Mouse (Mus musculus) ES-CJ7 (cell line): ENCODE data around the gene Thegl.

Experiments
- DNase-seq: peaks from one replicate; pipeline ENCODE4 v3.0.0; 2011; ENCODE audit warnings: low read depth, low spot score

The Thegl gene

DNA sequence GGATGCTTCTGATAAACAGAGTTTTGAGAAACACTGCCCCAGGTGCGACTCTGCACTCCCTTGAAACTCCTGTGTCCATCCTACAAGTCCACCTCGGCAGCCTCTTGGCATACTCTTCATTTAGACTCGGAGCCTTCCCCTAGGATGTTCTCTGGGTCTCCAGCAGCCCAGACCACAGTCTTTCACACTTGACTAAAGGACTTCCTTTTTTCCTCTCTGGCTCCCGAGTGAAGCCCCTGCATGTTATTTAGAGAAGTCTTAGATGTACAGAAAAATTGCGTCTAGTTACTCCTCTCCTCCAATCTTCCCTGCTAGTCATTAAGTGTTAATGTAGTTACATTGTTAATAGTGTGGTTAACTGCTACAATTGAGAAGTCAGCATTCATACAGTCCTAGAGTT is 28.5 kb downstream of the Thegl start:
- no peak for DNase-seq

DNA sequence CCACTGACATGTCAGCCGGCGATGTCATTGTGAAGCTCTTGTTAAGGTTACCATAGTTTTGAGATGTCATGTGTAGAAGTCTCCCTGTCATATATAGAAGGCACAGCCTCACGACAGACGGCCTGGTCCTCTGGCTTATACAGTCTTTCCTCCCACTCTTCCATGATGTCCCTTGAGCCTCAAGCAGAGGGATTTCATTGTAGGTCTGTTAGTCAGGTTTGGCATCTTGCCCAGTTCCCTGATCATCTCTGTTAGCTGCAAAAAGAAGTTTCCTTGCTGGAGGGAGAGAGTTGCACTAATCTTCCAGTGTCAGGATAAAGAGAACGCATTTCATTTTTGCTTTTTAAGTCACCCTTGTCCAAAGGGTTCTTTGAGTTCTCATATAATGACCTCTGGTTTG is 36.8 kb downstream of the Thegl start:
- no peak for DNase-seq

DNA sequence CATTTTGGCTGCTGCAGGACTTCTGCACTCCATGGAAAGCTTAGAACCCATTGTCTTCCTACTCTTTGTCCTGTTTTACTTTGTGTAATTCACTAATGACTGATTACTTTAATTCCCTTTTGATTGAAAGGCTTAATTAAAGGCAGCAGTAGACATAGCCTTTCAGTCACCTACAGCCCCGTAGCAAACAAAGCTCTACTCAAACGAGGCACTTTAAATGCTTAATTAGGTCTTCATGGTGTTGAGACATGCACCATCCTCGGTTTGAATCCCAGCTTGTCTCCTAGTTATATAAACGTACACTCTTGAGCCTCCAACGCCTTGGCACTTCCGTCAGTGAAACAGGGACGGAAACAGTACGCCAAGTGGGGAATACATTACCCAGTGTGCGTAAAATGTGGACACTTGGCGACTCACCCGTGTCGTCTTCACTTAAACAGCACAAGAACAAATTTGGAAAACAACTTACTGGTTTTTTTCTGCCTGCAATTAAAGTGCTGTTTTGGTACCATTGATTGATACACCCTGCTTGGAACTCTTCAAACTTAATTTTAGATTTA is 41.1 kb downstream of the Thegl start:
- no peak for DNase-seq

DNA sequence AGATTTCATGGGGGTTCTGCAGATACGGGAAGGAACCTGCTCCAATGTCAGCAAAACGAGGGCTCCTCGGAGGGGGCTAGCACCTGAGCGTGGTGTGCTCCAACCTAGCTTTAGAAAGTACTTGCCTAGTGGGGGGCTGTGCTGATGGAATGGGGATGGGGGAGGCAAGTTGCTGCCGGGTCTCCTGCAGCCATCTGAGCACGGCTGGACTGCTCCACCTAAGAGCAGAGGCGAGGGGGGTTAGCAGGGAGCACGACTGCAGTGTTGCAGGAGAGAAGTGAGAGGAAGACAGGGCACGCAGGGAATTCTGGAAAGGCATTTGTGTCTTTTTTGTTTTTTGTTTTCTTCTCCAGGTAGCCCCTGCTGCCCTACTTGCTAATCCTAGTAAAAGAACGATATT is 44.5 kb downstream of the Thegl start:
- no peak for DNase-seq

DNA sequence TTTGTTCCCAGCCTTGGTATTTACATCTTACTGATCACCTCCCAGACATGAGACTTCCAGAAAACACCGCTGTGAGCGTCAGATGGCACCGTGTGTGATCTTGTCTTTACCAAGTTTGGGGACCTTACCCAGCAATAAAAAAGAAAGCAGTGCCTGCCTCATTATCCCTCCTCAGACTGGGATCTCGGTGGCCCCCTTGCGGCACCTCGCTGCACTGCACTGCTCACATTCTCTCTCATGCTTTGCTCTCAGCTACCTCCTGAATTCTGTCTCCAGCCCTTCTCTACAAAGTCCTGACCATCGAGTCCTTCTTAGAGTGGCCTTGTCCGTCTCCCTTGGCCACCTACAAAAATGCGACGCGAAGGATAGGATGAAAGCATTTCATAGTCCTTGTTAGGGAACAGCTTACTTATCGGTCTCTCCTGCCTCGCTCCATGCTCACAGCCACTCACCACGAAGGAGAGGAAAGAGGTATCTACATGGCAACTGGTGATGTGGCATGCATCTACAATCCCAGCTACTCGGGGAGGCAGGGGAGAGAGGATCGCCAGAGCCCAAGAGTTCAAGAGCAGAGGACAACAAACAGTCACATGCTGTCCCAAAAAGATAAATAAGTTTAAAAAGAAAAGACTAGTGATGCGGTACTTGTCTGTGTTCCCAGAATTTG is 45.7 kb downstream of the Thegl start:
- DNase-seq, result peak; percentile 74

DNA sequence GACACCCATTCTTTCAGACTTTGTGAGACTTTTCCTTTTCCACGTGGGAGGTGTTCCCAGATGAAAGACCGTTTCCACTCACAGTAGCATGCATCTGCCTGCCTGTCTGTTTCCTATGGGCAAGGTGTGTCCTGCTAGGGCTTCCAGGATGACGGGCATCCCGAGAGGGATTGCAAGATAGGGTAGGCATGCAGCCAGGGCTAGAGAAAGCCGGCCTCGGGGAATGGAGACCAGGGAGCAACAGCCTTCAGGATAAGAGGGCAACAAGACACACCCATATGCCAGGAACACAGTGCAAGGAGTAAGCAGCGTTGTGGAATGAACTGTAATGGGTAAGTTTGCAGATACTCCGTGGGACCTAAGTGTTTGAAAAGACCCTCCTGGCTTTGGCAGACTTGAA is 51.5 kb downstream of the Thegl start:
- DNase-seq, result no peak

DNA sequence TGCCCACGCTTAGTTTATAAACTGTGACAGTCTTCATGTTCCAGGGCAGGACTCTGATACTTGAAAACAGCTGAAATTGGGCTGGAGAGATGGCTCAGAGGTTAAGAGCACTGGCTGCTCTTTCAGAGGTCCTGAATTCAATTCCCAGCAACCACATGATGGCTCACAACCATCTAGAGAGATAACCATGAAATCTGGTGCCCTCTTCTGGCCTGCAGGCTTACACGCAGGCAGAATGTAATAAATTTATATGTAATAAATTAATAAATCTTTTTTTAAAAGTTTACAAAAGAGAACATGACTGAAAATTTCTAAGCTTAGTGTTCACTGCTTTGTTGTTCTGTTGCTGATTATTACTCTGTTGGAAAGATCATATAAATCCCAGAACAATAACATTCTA is 55.2 kb downstream of the Thegl start:
- no peak for DNase-seq

DNA sequence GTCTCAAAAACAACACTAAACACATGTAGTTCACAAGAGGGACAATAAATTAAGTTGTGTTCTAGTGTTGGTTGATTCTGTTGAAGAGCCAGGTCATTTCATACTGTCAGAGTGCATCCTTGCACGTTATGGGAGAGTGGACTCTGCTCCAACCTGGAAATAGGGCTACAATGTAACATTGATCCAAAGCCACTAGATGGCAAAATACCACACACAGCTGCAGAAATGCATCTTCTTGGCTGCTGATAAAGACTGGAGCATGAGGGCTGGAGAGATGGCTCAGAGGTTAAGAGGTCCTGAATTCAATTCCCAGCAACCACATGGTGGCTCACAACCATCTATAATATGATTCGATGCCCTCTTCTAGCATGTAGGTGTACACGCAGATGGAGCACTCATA is 55.8 kb downstream of the Thegl start:
- DNase-seq, result peak; percentile 26

DNA sequence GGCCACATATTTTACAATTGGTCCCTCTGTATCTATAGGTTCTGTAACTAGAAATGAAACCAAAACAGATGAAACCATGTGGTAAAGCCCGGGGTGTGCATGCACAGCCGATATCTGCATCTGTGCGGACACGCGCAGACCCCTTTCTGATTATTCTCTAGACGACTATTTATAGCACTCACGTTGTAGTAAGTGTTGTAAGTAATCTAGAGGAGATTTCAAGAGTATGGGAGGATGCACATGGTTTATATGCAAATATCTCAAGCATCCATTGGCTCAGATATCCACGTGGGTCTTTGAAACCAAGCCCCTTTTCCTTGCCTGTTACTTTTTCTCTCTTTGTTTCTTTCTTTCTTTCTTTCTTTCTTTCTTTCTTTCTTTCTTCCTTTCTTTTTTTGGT is 58.0 kb downstream of the Thegl start:
- no peak for DNase-seq

DNA sequence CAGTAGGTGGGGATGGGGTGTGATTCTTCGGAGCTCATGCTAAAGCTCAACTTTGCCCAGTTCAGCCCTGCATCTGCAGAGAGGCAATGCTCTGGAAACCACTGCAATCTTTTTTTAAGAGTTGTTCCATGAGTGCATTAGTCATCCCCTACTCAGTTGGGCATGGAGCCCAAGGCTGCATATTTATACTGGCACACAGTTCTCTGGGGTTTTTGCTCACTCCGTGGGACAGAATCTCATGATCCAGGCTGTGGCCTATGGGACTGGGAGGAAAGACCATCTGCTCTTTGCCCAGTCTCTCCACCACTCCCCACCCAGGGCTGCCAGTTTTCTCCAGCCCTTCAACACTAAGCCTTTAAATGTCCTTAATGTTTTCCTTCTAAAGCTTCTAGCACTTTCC is 59.1 kb downstream of the Thegl start:
- DNase-seq, result no peak

DNA sequence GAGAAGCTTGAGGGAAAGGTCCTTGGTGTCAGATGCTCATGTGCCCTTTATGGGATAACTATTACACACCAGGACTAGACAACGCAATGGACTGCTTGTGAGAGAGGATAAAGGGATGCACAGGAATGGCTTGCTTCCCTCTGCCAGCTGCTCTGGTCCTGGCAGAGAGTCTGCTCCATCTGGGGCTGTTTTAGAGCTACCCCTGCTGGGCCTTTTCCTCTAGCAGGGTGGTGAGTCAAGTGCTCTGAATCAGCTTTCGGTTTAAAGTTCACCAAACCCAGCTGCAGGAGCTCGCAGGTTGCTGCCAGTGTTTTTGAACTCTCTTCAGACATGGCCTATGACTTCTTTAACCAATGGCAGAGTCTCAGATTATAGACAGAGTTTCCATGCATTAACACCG is 60.1 kb downstream of the Thegl start:
- no peak for DNase-seq

DNA sequence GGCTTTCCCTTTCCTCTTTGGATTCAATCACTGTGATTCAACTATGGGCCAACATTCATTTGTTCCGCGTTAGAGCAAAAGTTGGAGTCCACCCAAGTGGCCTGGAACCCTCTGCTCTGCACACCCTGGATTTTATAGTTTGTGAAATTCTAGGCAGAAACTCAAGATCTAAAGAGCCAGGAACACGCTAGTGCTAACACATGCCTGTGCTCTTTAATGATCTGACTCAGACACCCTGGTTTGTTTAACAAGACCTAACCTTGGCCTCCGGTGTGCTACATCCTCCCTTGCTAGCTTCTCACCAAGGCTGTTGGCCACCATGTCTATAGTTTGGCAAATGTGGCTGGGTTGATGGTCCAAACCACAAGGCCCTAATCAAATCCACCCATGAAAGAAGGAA is 64.9 kb downstream of the Thegl start:
- no peak for DNase-seq

DNA sequence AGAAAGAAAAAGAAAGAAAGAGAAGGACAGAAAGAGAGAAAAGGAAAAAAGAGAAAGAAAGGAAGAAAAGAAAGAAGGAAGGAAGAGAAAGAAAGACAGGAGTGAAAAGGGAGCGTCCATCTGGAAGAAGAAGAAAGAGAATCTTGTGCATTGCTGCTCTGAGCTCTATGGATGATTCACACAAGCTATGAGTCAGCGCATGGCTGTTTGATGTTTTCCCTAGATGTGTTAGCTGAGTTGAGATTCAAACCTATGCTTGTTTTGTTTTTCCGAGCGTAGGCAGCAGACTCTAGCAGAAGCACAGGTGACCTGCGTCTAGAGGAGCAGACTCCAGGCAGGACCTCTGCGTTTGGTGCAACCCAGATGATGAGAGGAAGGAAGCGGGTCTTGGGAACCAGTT is 66.9 kb downstream of the Thegl start:
- DNase-seq, result no peak

DNA sequence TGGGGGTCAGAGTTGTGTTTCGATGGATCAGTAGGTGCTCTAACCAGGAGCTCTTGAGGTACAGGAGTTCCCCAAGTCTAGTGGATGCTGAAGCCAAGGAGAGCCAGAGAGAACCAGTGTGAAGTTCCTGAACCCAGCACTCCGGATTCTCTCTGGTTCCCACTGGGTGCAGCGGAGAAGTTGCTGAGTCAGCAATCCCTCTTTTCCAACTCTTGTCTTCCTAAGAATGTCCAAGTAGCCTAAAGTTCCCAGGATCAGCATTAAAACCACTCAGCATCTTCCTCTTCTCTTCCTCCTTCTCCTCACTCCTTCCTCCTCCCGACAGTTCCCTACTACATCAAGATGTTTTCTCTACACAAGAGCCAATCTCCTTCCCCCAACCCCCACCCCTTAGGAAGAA is 68.6 kb downstream of the Thegl start:
- no peak for DNase-seq

DNA sequence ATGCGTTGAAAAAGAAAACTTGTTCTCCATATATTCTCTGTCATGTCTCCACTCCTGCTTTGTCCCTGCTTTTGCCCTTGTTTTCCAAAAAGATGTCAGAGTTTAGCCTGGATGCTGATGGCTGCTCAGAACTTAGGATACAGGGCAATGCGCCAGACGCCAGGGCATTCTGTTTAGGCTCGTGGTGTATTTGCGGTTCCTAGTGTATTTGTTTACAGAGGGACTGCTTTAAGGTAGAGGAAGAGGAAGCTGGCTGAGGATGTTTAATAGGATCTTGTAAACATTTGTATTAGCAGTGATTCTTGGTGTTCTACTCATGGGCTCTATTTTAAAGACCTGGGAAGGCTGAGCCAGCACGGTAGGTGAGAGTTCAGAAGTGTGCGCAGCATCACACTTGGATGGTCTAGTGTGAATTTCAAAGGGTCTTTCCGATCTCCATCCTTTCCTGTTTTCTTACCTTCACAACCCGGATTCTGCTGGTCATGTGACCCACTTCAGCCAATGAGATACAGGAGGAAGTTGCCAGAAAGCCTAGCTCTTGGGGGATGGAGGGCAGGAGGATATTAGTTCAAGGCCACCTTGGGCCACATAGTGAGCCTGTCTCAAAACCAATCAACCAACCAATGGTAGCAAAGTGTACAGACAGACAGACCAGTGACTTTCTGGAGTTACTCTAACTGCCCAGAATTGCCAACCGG is 70.1 kb downstream of the Thegl start:
- peak; percentile 63 for DNase-seq

DNA sequence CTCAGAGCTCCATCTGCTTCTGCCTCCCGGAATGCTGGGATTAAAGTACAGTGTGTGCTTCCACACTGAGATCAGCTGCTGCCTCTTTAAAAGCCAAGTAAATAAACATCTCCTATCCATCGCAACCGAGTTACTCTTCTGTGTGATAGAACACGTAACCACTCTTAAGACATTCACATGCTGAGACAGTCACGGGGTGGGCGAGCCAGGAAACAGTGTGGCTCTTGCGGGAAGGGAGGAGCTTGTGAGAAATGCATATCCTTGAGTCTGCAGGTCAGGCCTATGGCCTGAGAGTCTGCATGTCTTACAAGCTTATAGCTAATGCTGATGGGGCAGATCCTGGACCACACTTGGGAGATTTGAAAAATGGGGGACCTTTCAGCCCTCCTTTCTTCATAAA is 70.7 kb downstream of the Thegl start:
- DNase-seq, result peak; percentile 28

DNA sequence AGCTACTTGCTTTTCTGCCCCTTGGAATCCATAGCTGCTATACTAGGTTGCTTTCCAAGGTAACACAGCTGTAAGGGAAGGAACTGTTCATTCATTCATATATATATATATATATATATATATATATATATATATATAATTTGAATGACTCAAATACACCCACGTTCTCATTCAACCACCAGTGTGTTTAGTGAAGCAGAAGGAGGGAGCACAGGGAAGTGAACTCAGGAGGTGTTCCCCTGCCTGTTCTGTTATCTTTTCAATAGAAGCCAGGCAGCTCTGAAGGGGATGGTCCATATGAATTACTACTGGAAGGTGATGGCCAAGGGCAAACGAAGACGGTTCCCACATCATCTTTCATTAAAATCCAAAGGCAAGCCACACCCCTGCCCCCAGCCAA is 71.3 kb downstream of the Thegl start:
- no peak for DNase-seq

DNA sequence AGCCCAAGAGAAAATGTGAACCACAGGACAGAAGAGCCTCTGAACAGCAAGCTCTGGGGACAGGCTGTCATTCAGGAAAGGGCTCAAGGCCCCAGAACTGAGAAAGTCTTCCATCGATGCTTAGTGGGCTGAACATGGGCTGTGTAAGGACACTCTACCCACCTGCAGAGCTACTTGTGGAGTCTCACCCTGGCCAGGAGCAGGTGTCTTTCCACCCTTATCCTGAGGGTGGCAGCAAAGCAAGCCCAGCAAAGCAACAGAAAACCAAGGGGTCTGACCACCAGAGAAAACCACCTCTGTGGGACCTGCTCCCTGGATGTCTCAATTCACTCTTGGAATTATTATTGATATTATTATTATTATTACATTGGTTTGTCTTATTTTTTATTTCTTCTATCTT is 73.5 kb downstream of the Thegl start:
- peak; percentile 71 for DNase-seq

DNA sequence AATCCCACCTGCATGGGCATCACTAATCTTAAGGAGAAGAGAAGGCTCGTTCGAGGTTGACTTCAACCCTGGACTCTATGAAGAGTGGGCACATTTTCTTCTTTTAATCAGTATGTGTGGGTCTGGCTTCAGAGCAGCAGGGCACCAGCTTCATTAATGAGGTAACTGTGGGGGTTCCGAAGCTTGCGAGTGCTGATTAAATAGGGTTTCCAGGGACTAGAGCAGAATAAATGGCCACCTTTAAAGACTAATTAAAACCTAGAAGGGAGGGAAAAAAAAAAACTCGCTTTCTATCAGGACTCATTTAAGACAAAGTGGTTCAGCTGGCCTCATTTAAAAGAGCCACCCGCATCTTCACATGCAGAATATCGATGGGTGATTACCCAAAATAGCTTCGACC is 74.1 kb downstream of the Thegl start:
- no peak for DNase-seq

DNA sequence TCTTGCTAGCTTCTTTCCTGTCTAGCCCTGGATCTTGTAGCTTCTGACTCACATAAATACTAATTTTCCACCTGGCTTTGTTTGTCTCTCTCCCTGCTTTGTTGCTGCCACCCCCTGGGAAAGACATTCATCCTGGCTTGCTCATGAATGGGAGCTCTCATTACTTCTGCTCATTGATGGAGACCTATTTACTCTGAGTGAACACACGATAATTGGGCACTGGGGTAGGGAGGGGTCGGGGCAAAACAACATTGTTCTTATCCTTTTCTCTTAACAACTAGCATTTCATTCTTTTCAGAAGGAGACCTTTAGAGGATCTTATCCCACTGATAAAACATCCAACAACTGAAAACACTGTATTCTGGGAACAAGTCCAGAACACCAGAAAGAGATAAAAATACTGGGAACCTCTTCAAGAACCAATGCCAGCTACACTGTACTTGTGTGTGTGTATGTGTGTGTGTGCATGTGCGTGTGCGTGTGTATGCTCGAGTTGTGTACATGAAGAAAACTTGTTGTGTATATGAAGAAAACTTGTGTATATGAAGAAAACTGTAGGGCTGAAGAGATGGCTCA is 74.8 kb downstream of the Thegl start:
- DNase-seq, result no peak

DNA sequence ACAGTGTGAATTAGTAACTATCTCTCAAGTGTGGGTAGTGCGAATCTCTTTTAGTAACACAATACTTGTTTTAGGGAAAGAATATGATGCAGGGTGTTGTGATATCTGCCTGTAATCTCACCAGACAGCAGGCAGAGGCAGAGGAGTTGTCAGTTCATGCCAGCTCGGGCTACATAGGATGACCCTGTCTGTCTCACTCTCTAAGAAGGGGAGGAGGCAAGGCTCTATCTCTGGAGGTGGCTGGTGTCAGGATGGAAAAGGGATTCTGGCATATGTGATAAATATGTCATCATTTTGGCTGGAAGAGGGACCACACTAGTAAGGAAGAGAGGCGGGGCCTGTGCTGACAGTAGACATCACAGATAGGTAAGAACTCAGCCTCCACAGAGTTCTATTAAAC is 76.1 kb downstream of the Thegl start:
- DNase-seq, result no peak

DNA sequence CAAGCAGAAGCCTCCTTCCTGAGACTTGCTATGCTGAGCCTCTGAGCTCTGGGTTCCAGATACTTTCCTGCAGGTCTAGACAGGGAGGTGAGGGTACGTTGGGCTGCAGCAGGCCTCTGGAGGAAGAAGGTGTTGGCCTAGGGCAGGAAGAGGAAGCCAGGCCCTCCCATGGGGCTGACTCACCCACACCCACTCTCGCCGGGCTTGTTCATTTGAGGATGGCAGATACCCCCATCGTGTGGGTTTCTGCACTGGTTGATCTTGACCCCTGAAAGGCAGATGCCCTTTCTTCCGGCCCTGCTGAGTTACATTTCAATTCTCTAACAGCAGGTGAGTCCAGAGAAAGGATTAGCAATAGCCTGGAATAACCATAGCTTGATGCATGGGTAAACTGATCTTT is 76.7 kb downstream of the Thegl start:
- no peak for DNase-seq

DNA sequence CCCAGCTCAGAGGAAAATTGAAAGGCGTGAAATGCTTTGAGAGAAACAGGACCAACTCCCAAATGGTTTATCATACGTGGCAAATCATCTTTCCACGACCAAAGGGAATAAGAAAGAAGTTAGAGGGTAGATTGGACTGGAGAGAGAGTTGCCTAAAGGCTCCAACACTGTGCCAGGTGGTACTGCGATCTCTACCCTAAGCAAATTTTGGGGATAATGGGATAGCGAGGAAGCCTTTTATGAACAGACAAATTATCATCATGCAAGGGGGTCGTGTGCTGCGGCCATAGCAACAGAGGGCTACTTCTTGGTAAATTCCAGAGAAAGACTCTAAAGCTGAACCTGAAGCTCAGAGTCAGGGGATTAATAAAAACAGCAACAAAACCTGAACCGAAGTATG is 78.1 kb downstream of the Thegl start:
- DNase-seq, result no peak
